Mouse (Mus musculus) midbrain, embryonic 14.5 days (tissue): ENCODE results near the gene Il1rap. TPM values are rescaled to one million over a fixed set of nuclear protein-coding genes. Genes with fewer than 3 reads are reported as not detected.

Source experiments
- ATAC-seq: fragments of 200-750 bp; cut with Nextera tagmentation; 2 replicates; pipeline ENCODE4 v1.8.0; 2017; ENCODE audit warnings: moderate number of reproducible peaks, moderate library complexity; ENCODE audit not compliant: low FRiP score, low TSS enrichment
- DNase-seq: peaks from one replicate; pipeline ENCODE4 v3.0.0-alpha.2; 2015
- H3K27ac ChIP-seq: fragments of 300-500 bp; sonication (generic); replicated peaks from 2 replicates; pipeline ENCODE4 v1.5.1; 2014; ENCODE audit warnings: mild to moderate bottlenecking, low read depth, low read length, moderate library complexity
- H3K27me3 ChIP-seq: fragments of 300-500 bp; sonication (generic); 2 replicates; pipeline ENCODE4 v1.6.1; 2014; ENCODE audit warnings: low read length, control low read depth, mixed read lengths; ENCODE audit not compliant: control insufficient read depth, insufficient read depth
- H3K36me3 ChIP-seq: fragments of 300-500 bp; sonication (generic); 2 replicates; pipeline ENCODE4 v1.6.1; 2014; ENCODE audit warnings: low read length, control low read depth; ENCODE audit not compliant: control insufficient read depth, insufficient read depth
- H3K4me1 ChIP-seq: fragments of 300-500 bp; sonication (generic); 2 replicates; pipeline ENCODE4 v1.6.1; 2014; ENCODE audit warnings: mild to moderate bottlenecking, antibody characterized with exemption, low read length, control low read depth; ENCODE audit not compliant: control insufficient read depth, insufficient read depth
- H3K4me2 ChIP-seq: fragments of 300-500 bp; sonication (generic); 2 replicates; pipeline ENCODE4 v1.6.1; 2014; ENCODE audit warnings: mild to moderate bottlenecking, low read length, moderate library complexity
- H3K4me3 ChIP-seq: fragments of 300-500 bp; sonication (generic); replicated peaks from 2 replicates; pipeline ENCODE4 v1.5.1; 2014; ENCODE audit warnings: low read depth, low read length
- H3K9ac ChIP-seq: fragments of 300-500 bp; sonication (generic); replicated peaks from 2 replicates; pipeline ENCODE4 v1.6.1; 2014; ENCODE audit warnings: mild to moderate bottlenecking, low read length, moderate library complexity
- H3K9me3 ChIP-seq: fragments of 300-500 bp; sonication (generic); 2 replicates; pipeline ENCODE4 v1.6.1; 2016; ENCODE audit warnings: low read length, control low read depth, mixed read lengths; ENCODE audit not compliant: control insufficient read depth
- WGBS: fragments of 180-500 bp; shearing (Covaris S2); extraction: QIAGEN DNeasy Blood & Tissue Kit; methylation state at CpG from one replicate; pipeline ENCODE4 v1.1.7; 2014; 5-methylcytosine and 5-hydroxymethylcytosine counted together
- polyA plus RNA-seq: library from polyadenylated mRNA; unstranded; fragments of >200 nt; fragmentation: Nextera tagmentation; extraction: Ambion mirVana; gene quantifications from 2 replicates; pipeline ENCODE4 v1.2.1, GENCODE M21; 2014

Il1rap gene
- polyA plus RNA-seq, 1 experiment from 2014 or later: 8.5 TPM

- no peak overlapping the region for H3K27ac ChIP-seq
- H3K9ac ChIP-seq: no peak overlapping the region
- no peaks in the 10 kb centered on the region for H3K9me3 ChIP-seq
- peaks cover 4% of the 10 kb centered on the region for H3K4me1 ChIP-seq
- no peak overlapping the region for H3K4me3 ChIP-seq
- H3K27me3 ChIP-seq: no peaks in the 10 kb centered on the region
- ATAC-seq: no peak
- 88% methylated on average over 3 of the region's 3 CpGs for WGBS
- no peak for DNase-seq
- H3K4me2 ChIP-seq: no peak overlapping the region
- no peaks in the 10 kb centered on the region for H3K36me3 ChIP-seq
These were observed 146.6 kb downstream of the Il1rap start for GRCm38 (mm10) chr16:26728139-26728538.

GRCm38 (mm10) chr16:26730941-26731340 is 149.4 kb downstream of the Il1rap start:
- DNase-seq (no peak), ATAC-seq (no peak)
- H3K27me3 ChIP-seq: no peaks in the 10 kb centered on the region
- no peaks in the 10 kb centered on the region for H3K9me3 ChIP-seq
- H3K4me2 ChIP-seq: no peak overlapping the region
- H3K9ac ChIP-seq: no peak overlapping the region
- peaks cover 4% of the 10 kb centered on the region for H3K4me1 ChIP-seq
- H3K27ac ChIP-seq: no peak overlapping the region
- H3K36me3 ChIP-seq: no peaks in the 10 kb centered on the region
- no peak overlapping the region for H3K4me3 ChIP-seq
- WGBS: 92% methylated on average over 1 of the region's 1 CpGs

DNA sequence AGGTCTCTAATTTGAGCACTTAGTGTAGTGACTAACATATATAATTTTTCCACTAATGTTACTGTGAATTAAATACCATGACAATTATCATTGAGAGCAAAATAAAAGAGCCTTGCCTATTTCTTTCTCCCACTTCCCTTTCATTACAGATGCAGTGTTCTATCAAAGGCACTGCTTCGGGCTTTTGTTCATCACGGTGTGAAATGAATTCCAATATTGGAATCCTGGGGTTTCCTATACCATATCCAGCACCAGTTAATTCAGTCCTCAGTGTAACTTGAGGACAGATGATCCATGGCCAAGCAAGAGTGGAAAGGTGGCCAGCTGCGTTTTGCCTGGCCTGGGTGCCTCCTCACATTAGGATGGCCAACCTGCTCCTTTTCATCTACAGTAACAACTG is 151.1 kb downstream of the Il1rap start:
- Histone ChIP-seq H3K36me3 (no peaks in the 10 kb centered on the region), H3K9me3 (no peaks in the 10 kb centered on the region), H3K27ac (no peak overlapping the region), H3K4me1 (peaks cover 4% of the 10 kb centered on the region), H3K9ac (no peak overlapping the region), H3K27me3 (no peaks in the 10 kb centered on the region), H3K4me2 (no peak overlapping the region), H3K4me3 (no peak overlapping the region)
- WGBS: 40% methylated on average over 3 of the region's 3 CpGs
- ATAC-seq: peak; percentile 37; the same call in 1 of the 2 replicates
- DNase-seq: peak; percentile 41

GRCm38 (mm10) chr16:26755381-26756155 is 174.1 kb downstream of the Il1rap start:
- DNase-seq (no peak), ATAC-seq (no peak)
- WGBS: 83% methylated on average over 5 of the region's 5 CpGs
- no peaks in the 10 kb centered on the region for H3K36me3 ChIP-seq
- H3K9ac ChIP-seq: no peak overlapping the region
- H3K9me3 ChIP-seq: no peaks in the 10 kb centered on the region
- no peaks in the 10 kb centered on the region for H3K27me3 ChIP-seq
- H3K4me1 ChIP-seq: no peaks in the 10 kb centered on the region
- no peak overlapping the region for H3K4me3 ChIP-seq
- no peak overlapping the region for H3K27ac ChIP-seq
- no peak overlapping the region for H3K4me2 ChIP-seq

- Histone ChIP-seq H3K9ac (no peak overlapping the region), H3K4me1 (no peaks in the 10 kb centered on the region), H3K4me2 (no peak overlapping the region), H3K4me3 (no peak overlapping the region), H3K27me3 (no peaks in the 10 kb centered on the region), H3K9me3 (no peaks in the 10 kb centered on the region), H3K27ac (no peak overlapping the region), H3K36me3 (no peaks in the 10 kb centered on the region)
- WGBS: 84% methylated on average over 2 of the region's 2 CpGs
- DNase-seq (no peak), ATAC-seq (no peak)
These were observed 194.5 kb downstream of the Il1rap start for GRCm38 (mm10) chr16:26775976-26776375.

DNA sequence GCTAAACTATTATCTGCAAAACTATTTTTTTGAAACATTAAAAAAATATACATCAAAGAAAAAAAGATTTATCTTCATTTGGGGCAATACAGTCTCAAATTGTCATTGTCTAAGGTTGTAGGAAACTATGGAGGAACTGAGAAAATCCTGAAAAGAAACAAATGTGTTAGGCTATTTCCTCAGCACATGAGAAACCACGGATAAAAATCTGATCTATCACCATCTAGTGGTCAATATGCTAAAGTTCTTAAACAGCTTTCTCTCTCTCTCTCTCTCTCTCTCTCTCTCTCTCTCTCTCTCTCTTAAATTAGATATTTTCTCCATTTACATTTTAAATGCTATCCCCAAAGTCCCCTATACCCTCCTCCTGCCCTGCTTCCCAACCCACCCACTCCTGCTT is 195.6 kb downstream of the Il1rap start:
- Histone ChIP-seq H3K9ac (no peak overlapping the region), H3K4me1 (no peaks in the 10 kb centered on the region), H3K4me2 (no peak overlapping the region), H3K36me3 (no peaks in the 10 kb centered on the region), H3K27me3 (no peaks in the 10 kb centered on the region), H3K4me3 (no peak overlapping the region), H3K27ac (no peak overlapping the region), H3K9me3 (no peaks in the 10 kb centered on the region)
- DNase-seq (peak; percentile 56), ATAC-seq (no peak)
- 13% methylated on average over 1 of the region's 1 CpGs for WGBS

Other genes starting within 250 kb of the Il1rap start
- gene Cldn1, start 209.9 kb upstream of the Il1rap start, polyA plus RNA-seq: 2.5 and 3.6 TPM in 2 replicates
- not detected in 2 replicates for gene Cldn16, start 118.6 kb upstream of the Il1rap start, polyA plus RNA-seq
- gene Tmem207, start 54.9 kb upstream of the Il1rap start, polyA plus RNA-seq: 0.20 TPM in 2 replicates